Mouse (Mus musculus): ENCODE results near the gene Smg9. TPM values are rescaled to one million over a fixed set of nuclear protein-coding genes. Genes with fewer than 3 reads are reported as not detected.

Gene Smg9
- total and polyA plus RNA-seq, 2 experiments from 2014 or later = 27.4 to 52.3 TPM

- Histone ChIP-seq H3K27me3 (ENCODE audit: insufficient read depth, low read length) (no peaks in the 10 kb centered on the region), H3K4me2 (ENCODE audit: low read depth, low read length) (peak overlapping the region; percentile 50), H3K9ac (replicated peaks; ENCODE audit: low read length) (peak overlapping the region; percentile 30; the same call in 1 of the 2 replicates), H3K9me3 (ENCODE audit: low read length) (no peaks in the 10 kb centered on the region), H3K4me1 (ENCODE audit: insufficient read depth, low read length) (no peaks in the 10 kb centered on the region; the same call in none of the 2 replicates), H3K27ac (no peak overlapping the region), H3K4me3 (ENCODE audit: low read length) (peak overlapping the region; percentile 18), H3K36me3 (ENCODE audit: insufficient read depth, low read length) (no peaks in the 10 kb centered on the region)
- no peak for ATAC-seq
- no peak; the same call in 1 of the 2 replicates for TF ChIP-seq CTCF (IDR thresholded peaks at IDR 0.05; ENCODE audit: low read depth)
- WGBS = 7% methylated on average over 49 of the region's 49 CpGs
- DNase-seq (ENCODE audit: low spot score) = no peak
Observed at GRCm38 (mm10) chr7:24377091-24377865, 22.1 kb upstream of the Smg9 start.

DNA sequence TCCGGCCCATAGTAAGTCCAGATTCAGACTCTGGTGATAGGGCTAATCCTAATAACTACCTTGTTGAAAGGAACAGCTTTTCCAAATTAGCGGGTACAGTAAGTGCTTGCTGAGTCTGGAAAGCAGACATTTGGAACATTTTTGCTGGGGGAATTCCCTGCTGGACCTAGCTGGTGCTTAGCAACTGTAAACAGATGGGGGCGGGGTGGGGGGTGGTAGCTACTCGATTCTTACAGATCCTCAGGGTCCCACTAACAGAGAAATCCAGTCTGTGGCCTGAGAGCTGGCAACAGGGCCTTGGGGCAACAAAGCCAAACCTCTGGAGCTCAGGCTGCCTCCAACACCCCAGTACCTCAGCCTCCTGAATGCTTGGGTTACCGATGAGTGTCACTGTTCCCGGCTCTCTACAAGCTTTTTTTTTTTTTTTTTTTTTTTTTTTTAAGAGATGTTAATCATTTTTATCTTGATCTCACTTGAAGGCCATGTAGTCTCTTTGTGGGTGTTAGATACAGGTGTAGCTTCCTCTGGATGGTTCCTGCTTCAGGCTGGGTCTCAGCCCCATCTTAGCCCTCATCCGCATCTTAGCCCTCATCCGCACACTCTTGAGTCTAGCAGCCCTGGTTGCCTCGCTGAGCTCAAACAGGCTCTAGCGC is 21.2 kb upstream of the Smg9 start:
- H3K36me3 ChIP-seq (ENCODE audit: insufficient read depth, low read length) = no peaks in the 10 kb centered on the region
- no peak overlapping the region for H3K4me2 ChIP-seq (ENCODE audit: low read depth, low read length)
- no peak for TF ChIP-seq CTCF (IDR thresholded peaks at IDR 0.05; ENCODE audit: low read depth)
- H3K9me3 ChIP-seq (ENCODE audit: low read length) = no peaks in the 10 kb centered on the region
- H3K9ac ChIP-seq (replicated peaks; ENCODE audit: low read length) = no peak overlapping the region
- WGBS = 60% methylated on average over 10 of the region's 10 CpGs
- ATAC-seq = no peak
- DNase-seq (ENCODE audit: low spot score) = peak; percentile 43
- H3K27me3 ChIP-seq (ENCODE audit: insufficient read depth, low read length) = no peaks in the 10 kb centered on the region
- no peak overlapping the region for H3K27ac ChIP-seq
- H3K4me3 ChIP-seq (ENCODE audit: low read length) = no peak overlapping the region
- H3K4me1 ChIP-seq (ENCODE audit: insufficient read depth, low read length) = no peaks in the 10 kb centered on the region; the same call in none of the 2 replicates

- H3K9ac ChIP-seq (replicated peaks; ENCODE audit: low read length) = no peak overlapping the region
- no peak overlapping the region for H3K4me3 ChIP-seq (ENCODE audit: low read length)
- no peaks in the 10 kb centered on the region for H3K27me3 ChIP-seq (ENCODE audit: insufficient read depth, low read length)
- ATAC-seq (no peak), DNase-seq (ENCODE audit: low spot score) (no peak)
- no peaks in the 10 kb centered on the region for H3K36me3 ChIP-seq (ENCODE audit: insufficient read depth, low read length)
- 66% methylated on average over 7 of the region's 7 CpGs for WGBS
- H3K4me2 ChIP-seq (ENCODE audit: low read depth, low read length) = no peak overlapping the region
- TF ChIP-seq CTCF (IDR thresholded peaks at IDR 0.05; ENCODE audit: low read depth) = no peak
- H3K27ac ChIP-seq = no peak overlapping the region
- H3K4me1 ChIP-seq (ENCODE audit: insufficient read depth, low read length) = no peaks in the 10 kb centered on the region; the same call in 1 of the 2 replicates
- no peaks in the 10 kb centered on the region for H3K9me3 ChIP-seq (ENCODE audit: low read length)
Observed at GRCm38 (mm10) chr7:24379934-24380333, 19.5 kb upstream of the Smg9 start.

DNA sequence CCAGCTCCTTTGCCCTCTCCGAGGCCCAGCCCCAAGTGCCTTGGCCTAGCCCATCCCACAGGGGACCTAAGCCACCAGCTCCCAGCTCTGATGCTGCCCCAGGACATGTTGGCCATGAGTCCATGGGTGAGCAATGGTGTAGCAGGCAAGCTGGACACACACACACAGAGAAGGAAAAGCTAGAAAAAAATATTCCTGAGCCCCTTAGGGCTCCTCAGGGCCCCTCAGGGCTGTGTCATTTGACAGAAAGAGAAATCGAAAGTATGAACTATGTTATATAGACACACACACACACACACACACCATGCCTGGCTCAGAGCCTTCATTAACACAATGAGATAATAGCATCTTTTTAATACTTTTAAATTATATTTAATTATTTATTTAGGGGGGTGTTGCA is 19.0 kb upstream of the Smg9 start:
- no peak for TF ChIP-seq CTCF (IDR thresholded peaks at IDR 0.05; ENCODE audit: low read depth)
- Histone ChIP-seq H3K4me1 (ENCODE audit: insufficient read depth, low read length) (no peaks in the 10 kb centered on the region; the same call in 1 of the 2 replicates), H3K9ac (replicated peaks; ENCODE audit: low read length) (no peak overlapping the region), H3K27me3 (ENCODE audit: insufficient read depth, low read length) (no peaks in the 10 kb centered on the region), H3K4me2 (ENCODE audit: low read depth, low read length) (no peak overlapping the region), H3K36me3 (ENCODE audit: insufficient read depth, low read length) (no peaks in the 10 kb centered on the region), H3K9me3 (ENCODE audit: low read length) (no peaks in the 10 kb centered on the region), H3K4me3 (ENCODE audit: low read length) (no peak overlapping the region), H3K27ac (no peak overlapping the region)
- ATAC-seq (no peak), DNase-seq (ENCODE audit: low spot score) (no peak)
- 69% methylated on average over 2 of the region's 2 CpGs for WGBS

- ATAC-seq = no peak
- WGBS = 88% methylated on average over 16 of the region's 16 CpGs
Observed at GRCm38 (mm10) chr7:24382730-24383372, 16.6 kb upstream of the Smg9 start.

DNA sequence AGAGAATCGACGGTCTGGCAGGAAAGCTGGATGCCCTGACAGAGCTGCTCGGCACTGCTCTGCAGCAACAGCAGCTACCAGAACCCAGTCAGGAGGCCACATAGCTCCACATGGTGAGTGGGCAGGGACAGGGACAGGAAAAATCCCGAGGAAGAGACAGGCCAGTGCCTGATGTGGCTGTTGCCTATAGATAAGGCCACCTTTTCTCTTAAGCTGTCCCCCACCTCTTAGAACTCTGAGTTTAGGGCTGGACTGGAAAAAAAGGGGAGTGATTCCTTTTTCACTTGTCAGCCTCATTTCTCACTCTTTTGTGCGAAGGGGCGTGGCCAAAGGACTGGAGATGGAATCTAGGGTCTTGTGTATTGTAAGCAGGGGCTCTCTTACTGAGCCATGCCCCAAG is 15.3 kb upstream of the Smg9 start:
- Histone ChIP-seq H3K4me2 (ENCODE audit: low read depth, low read length) (no peak overlapping the region), H3K4me1 (ENCODE audit: insufficient read depth, low read length) (no peaks in the 10 kb centered on the region), H3K9me3 (ENCODE audit: low read length) (no peaks in the 10 kb centered on the region), H3K4me3 (ENCODE audit: low read length) (no peak overlapping the region), H3K36me3 (ENCODE audit: insufficient read depth, low read length) (no peaks in the 10 kb centered on the region), H3K27ac (no peak overlapping the region), H3K27me3 (ENCODE audit: insufficient read depth, low read length) (no peaks in the 10 kb centered on the region), H3K9ac (replicated peaks; ENCODE audit: low read length) (no peak overlapping the region)
- DNase-seq (ENCODE audit: low spot score) (no peak), ATAC-seq (no peak)
- no peak for TF ChIP-seq CTCF (IDR thresholded peaks at IDR 0.05; ENCODE audit: low read depth)
- WGBS = 61% methylated on average over 6 of the region's 6 CpGs

More at GRCm38 (mm10) chr7:24382730-24383372, 16.6 kb upstream of the Smg9 start:
- TF ChIP-seq CTCF (IDR thresholded peaks at IDR 0.05; ENCODE audit: low read depth) = no peak
- no peak overlapping the region for H3K27ac ChIP-seq
- no peaks in the 10 kb centered on the region for H3K27me3 ChIP-seq (ENCODE audit: insufficient read depth, low read length)
- DNase-seq (ENCODE audit: low spot score) = no peak
- H3K4me2 ChIP-seq (ENCODE audit: low read depth, low read length) = no peak overlapping the region
- no peaks in the 10 kb centered on the region for H3K4me1 ChIP-seq (ENCODE audit: insufficient read depth, low read length)
- H3K36me3 ChIP-seq (ENCODE audit: insufficient read depth, low read length) = no peaks in the 10 kb centered on the region
- no peak overlapping the region for H3K4me3 ChIP-seq (ENCODE audit: low read length)
- H3K9ac ChIP-seq (replicated peaks; ENCODE audit: low read length) = no peak overlapping the region
- no peaks in the 10 kb centered on the region for H3K9me3 ChIP-seq (ENCODE audit: low read length)

All from hindbrain, postnatal 0 days (tissue).